Mouse (Mus musculus): ENCODE data around the gene Izumo1. TPM values are rescaled to one million over a fixed set of nuclear protein-coding genes. Genes with fewer than 3 reads are reported as not detected.
A peak's percentile ranks its signal among the peaks of the same experiment; 100 is the strongest.

The Izumo1 gene
- polyA plus RNA-seq, 1 experiment from 2014 or later: 0.08 TPM

- H3K4me3 ChIP-seq (ENCODE audit: low read depth, low read length): peak overlapping the region; percentile 37
- H3K27ac ChIP-seq (replicated peaks): peak overlapping the region; percentile 70
- peak overlapping the region; percentile 71 for H3K4me2 ChIP-seq (replicated peaks; ENCODE audit: low read depth)
- H3K9me3 ChIP-seq (ENCODE audit: control insufficient read depth, low read length): no peaks in the 10 kb centered on the region
- H3K9ac ChIP-seq (ENCODE audit: low read length): peak overlapping the region; percentile 61
- TF ChIP-seq CTCF (IDR thresholded peaks at IDR 0.05; ENCODE audit: low read depth): no peak
- no peak for TF ChIP-seq EP300 (optimal IDR thresholded peaks at IDR 0.05)
- DNase-seq (ENCODE audit: low spot score) (peak; percentile 68), ATAC-seq (ENCODE audit: low FRiP score, low TSS enrichment) (peak; percentile 8; the same call in 1 of the 2 replicates)
- no peaks in the 10 kb centered on the region for H3K27me3 ChIP-seq (ENCODE audit: control insufficient read depth, insufficient read depth, low read length)
- peaks cover 21% of the 10 kb centered on the region for H3K4me1 ChIP-seq (replicated peaks; ENCODE audit: control insufficient read depth, insufficient read depth)
- 0 out of 2 replicates have a peak, but pooled peaks cover 2% of the 10 kb centered on the region for H3K36me3 ChIP-seq (ENCODE audit: control insufficient read depth, insufficient read depth, low read length)
- whole genome bisulfite sequencing: 25% methylated on average over 16 of the region's 17 CpGs
These were observed 19.9 kb downstream of the Izumo1 start for GRCm38 (mm10) chr7:45641391-45642040.

DNA sequence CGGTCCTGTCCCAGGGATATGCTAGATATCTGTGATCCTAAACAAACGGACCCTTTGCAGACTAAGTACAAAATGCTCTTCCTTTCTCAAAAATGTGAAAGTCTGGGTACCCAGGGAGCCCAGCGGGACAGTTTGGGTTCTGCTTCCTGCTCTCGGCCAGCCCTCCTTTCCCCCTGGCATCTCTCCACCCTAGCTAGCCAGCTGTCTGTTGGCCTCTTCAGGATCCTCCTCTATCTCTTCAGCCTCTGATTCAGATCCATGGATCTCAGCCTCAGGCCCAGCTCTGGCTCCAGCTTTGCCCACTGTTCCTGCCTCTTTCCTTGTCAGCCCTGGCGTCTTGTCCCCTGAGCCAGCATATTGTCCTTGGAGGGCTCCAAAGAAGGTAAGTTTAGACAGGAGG lies 20.5 kb downstream of the Izumo1 start:
- WGBS: 49% methylated on average over 5 of the region's 5 CpGs
- TF ChIP-seq EP300 (optimal IDR thresholded peaks at IDR 0.05) (no peak), CTCF (IDR thresholded peaks at IDR 0.05; ENCODE audit: low read depth) (no peak)
- peak overlapping the region; percentile 61 for H3K9ac ChIP-seq (ENCODE audit: low read length)
- H3K36me3 ChIP-seq (ENCODE audit: control insufficient read depth, insufficient read depth, low read length): no peaks in the 10 kb centered on the region
- H3K27me3 ChIP-seq (ENCODE audit: control insufficient read depth, insufficient read depth, low read length): no peaks in the 10 kb centered on the region
- peak overlapping the region; percentile 71 for H3K4me2 ChIP-seq (replicated peaks; ENCODE audit: low read depth)
- peaks cover 21% of the 10 kb centered on the region for H3K4me1 ChIP-seq (replicated peaks; ENCODE audit: control insufficient read depth, insufficient read depth)
- H3K4me3 ChIP-seq (ENCODE audit: low read depth, low read length): peak overlapping the region; percentile 37
- ATAC-seq (ENCODE audit: low FRiP score, low TSS enrichment) (no peak), DNase-seq (ENCODE audit: low spot score) (no peak)
- peak overlapping the region; percentile 70; the same call in 1 of the 2 replicates for H3K27ac ChIP-seq (replicated peaks)
- H3K9me3 ChIP-seq (ENCODE audit: control insufficient read depth, low read length): no peaks in the 10 kb centered on the region

GRCm38 (mm10) chr7:45642503-45643255 lies 21.1 kb downstream of the Izumo1 start:
- no peaks in the 10 kb centered on the region for H3K36me3 ChIP-seq (ENCODE audit: control insufficient read depth, insufficient read depth, low read length)
- ATAC-seq (ENCODE audit: low FRiP score, low TSS enrichment) (no peak), DNase-seq (ENCODE audit: low spot score) (no peak)
- H3K4me1 ChIP-seq (replicated peaks; ENCODE audit: control insufficient read depth, insufficient read depth): peaks cover 21% of the 10 kb centered on the region
- peak overlapping the region; percentile 61 for H3K9ac ChIP-seq (ENCODE audit: low read length)
- WGBS: 24% methylated on average over 16 of the region's 16 CpGs
- peak overlapping the region; percentile 87 for H3K27ac ChIP-seq (replicated peaks)
- H3K4me2 ChIP-seq (replicated peaks; ENCODE audit: low read depth): peak overlapping the region; percentile 71
- H3K27me3 ChIP-seq (ENCODE audit: control insufficient read depth, insufficient read depth, low read length): no peaks in the 10 kb centered on the region
- H3K4me3 ChIP-seq (ENCODE audit: low read depth, low read length): peak overlapping the region; percentile 37
- no peaks in the 10 kb centered on the region for H3K9me3 ChIP-seq (ENCODE audit: control insufficient read depth, low read length)
- TF ChIP-seq CTCF (IDR thresholded peaks at IDR 0.05; ENCODE audit: low read depth) (no peak), EP300 (optimal IDR thresholded peaks at IDR 0.05) (no peak)

- DNase-seq (ENCODE audit: low spot score) (peak; percentile 96), ATAC-seq (ENCODE audit: low FRiP score, low TSS enrichment) (peak; percentile 92)
- 6% methylated on average over 28 of the region's 28 CpGs for WGBS
- H3K4me3 ChIP-seq (ENCODE audit: low read depth, low read length): peak overlapping the region; percentile 37
- peak overlapping the region; percentile 71 for H3K4me2 ChIP-seq (replicated peaks; ENCODE audit: low read depth)
- H3K4me1 ChIP-seq (replicated peaks; ENCODE audit: control insufficient read depth, insufficient read depth): peaks cover 17% of the 10 kb centered on the region
- H3K36me3 ChIP-seq (ENCODE audit: control insufficient read depth, insufficient read depth, low read length): no peaks in the 10 kb centered on the region
- no peaks in the 10 kb centered on the region for H3K9me3 ChIP-seq (ENCODE audit: control insufficient read depth, low read length)
- no peaks in the 10 kb centered on the region for H3K27me3 ChIP-seq (ENCODE audit: control insufficient read depth, insufficient read depth, low read length)
- TF ChIP-seq EP300 (optimal IDR thresholded peaks at IDR 0.05) (no peak), CTCF (IDR thresholded peaks at IDR 0.05; ENCODE audit: low read depth) (no peak)
- H3K27ac ChIP-seq (replicated peaks): peak overlapping the region; percentile 87
- H3K9ac ChIP-seq (ENCODE audit: low read length): peak overlapping the region; percentile 61
These were observed 22.0 kb downstream of the Izumo1 start for GRCm38 (mm10) chr7:45643441-45644178.

DNA sequence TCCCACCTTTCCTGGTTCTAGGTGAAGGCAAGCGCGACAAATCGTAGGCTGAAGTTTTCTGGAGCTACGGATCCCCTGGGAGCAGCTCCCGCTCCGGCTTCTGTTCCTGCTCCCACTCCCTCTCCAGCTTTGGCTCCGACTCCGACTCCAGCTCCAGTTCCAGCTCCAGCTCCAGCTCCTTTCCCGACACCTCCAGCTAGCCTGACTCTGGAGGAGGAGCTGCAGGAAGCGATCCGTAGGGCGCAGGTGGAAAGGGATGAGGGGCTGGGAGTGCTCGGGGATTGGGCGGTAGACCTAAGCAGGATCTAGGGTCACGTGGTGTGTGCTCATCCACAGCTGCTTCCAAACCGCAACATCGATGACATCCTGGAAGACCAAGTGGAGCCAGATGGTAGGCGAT lies 22.6 kb downstream of the Izumo1 start:
- peaks cover 17% of the 10 kb centered on the region for H3K4me1 ChIP-seq (replicated peaks; ENCODE audit: control insufficient read depth, insufficient read depth)

More for the DNA sequence above, 22.6 kb downstream of the Izumo1 start:
- peak overlapping the region; percentile 37 for H3K4me3 ChIP-seq (ENCODE audit: low read depth, low read length)
- H3K27ac ChIP-seq (replicated peaks): peak overlapping the region; percentile 65
- 11% methylated on average over 18 of the region's 18 CpGs for WGBS
- peak; percentile 11 for ATAC-seq (ENCODE audit: low FRiP score, low TSS enrichment)
- peak; percentile 63 for DNase-seq (ENCODE audit: low spot score)
- TF ChIP-seq CTCF (IDR thresholded peaks at IDR 0.05; ENCODE audit: low read depth) (no peak), EP300 (optimal IDR thresholded peaks at IDR 0.05) (no peak)
- H3K9ac ChIP-seq (ENCODE audit: low read length): peak overlapping the region; percentile 36; the same call in 1 of the 2 replicates
- no peaks in the 10 kb centered on the region for H3K36me3 ChIP-seq (ENCODE audit: control insufficient read depth, insufficient read depth, low read length)
- H3K9me3 ChIP-seq (ENCODE audit: control insufficient read depth, low read length): no peaks in the 10 kb centered on the region
- no peaks in the 10 kb centered on the region for H3K27me3 ChIP-seq (ENCODE audit: control insufficient read depth, insufficient read depth, low read length)
- H3K4me2 ChIP-seq (replicated peaks; ENCODE audit: low read depth): peak overlapping the region; percentile 49

Data from stomach, postnatal 0 days (tissue).